Mouse (Mus musculus) kidney, postnatal 0 days (tissue): ENCODE results near the gene Pcgf5. TPM values are rescaled to one million over a fixed set of nuclear protein-coding genes. Genes with fewer than 3 reads are reported as not detected.

ENCODE experiments used
- ATAC-seq: fragments of 200-750 bp; cut with Nextera tagmentation; replicated peaks from 2 replicates; pipeline ENCODE4 v1.8.0; 2017; ENCODE audit warnings: low read depth, moderate number of reproducible peaks, moderate TSS enrichment, moderate library complexity; ENCODE audit not compliant: low FRiP score
- DNase-seq: peaks from one replicate; pipeline ENCODE4 v3.0.0-alpha.2; 2016; ENCODE audit warnings: low spot score
- H3K27ac ChIP-seq: fragments of 300-500 bp; sonication (generic); 2 replicates; pipeline ENCODE4 v1.5.1; 2014; ENCODE audit warnings: mild to moderate bottlenecking
- H3K27me3 ChIP-seq: fragments of 300-500 bp; sonication (generic); 2 replicates; pipeline ENCODE4 v1.6.1; 2014; ENCODE audit warnings: low read length, mixed read lengths; ENCODE audit not compliant: insufficient read depth
- H3K36me3 ChIP-seq: fragments of 300-500 bp; sonication (generic); 2 replicates; pipeline ENCODE4 v1.6.1; 2014; ENCODE audit warnings: low read length, mixed read lengths; ENCODE audit not compliant: insufficient read depth
- H3K4me1 ChIP-seq: fragments of 300-500 bp; sonication (generic); replicated peaks from 2 replicates; pipeline ENCODE4 v1.6.1; 2014; ENCODE audit warnings: antibody characterized with exemption, low read length, mixed read lengths; ENCODE audit not compliant: insufficient read depth
- H3K4me2 ChIP-seq: fragments of 300-500 bp; sonication (generic); 2 replicates; pipeline ENCODE4 v1.6.1; 2014; ENCODE audit warnings: mild to moderate bottlenecking, low read length, moderate library complexity, mixed read lengths
- H3K4me3 ChIP-seq: fragments of 300-500 bp; sonication (generic); replicated peaks from 2 replicates; pipeline ENCODE4 v1.5.1; 2014; ENCODE audit warnings: low read depth, low read length
- H3K9ac ChIP-seq: fragments of 300-500 bp; sonication (generic); 2 replicates; pipeline ENCODE4 v1.6.1; 2014; ENCODE audit warnings: low read depth, low read length
- H3K9me3 ChIP-seq: fragments of 300-500 bp; sonication (generic); replicated peaks from 2 replicates; pipeline ENCODE4 v1.6.1; 2016; ENCODE audit warnings: low read length, inconsistent platforms, mixed read lengths
- CTCF ChIP-seq: IDR thresholded peaks from 2 replicates; pipeline ENCODE4 v1.5.1; 2016; ENCODE audit warnings: antibody characterized with exemption, low read depth, mild to moderate bottlenecking, moderate library complexity
- WGBS: fragments of 180-500 bp; shearing (Covaris S2); extraction: QIAGEN DNeasy Blood & Tissue Kit; methylation state at CpG from one replicate; pipeline ENCODE4 v1.1.7; 2014; 5-methylcytosine and 5-hydroxymethylcytosine counted together
- polyA plus RNA-seq: library from polyadenylated mRNA; unstranded; fragments of >200 nt; fragmentation: Nextera tagmentation; extraction: Ambion mirVana; gene quantifications from 2 replicates; pipeline ENCODE4 v1.2.1, GENCODE M21; 2015

Pcgf5 gene
- polyA plus RNA-seq, 1 experiment from 2014 or later, result 12.5 TPM

DNA sequence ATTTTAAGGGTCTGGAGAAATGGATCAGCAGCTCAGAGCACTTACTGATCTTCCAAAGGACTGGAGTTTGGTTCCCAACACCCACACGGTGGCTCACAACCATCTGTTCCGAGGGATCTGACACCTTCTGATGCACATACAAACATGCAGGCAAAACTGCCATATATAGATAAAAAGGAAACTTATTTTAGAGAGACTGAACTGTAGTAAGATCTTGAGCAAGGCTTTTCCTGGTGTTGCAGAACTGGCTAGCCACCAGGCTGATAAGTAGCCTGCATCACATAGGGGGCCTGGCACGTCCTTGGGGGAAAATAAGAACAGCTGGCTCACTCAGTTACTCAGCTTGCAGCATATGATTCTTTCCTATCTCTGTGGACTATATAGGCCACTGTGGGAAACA is 147.4 kb downstream of the Pcgf5 start:
- H3K27ac ChIP-seq, result no peak overlapping the region
- no peak overlapping the region for H3K4me2 ChIP-seq
- no peaks in the 10 kb centered on the region for H3K4me1 ChIP-seq
- no peak for TF ChIP-seq CTCF
- no peaks in the 10 kb centered on the region for H3K36me3 ChIP-seq
- H3K9ac ChIP-seq, result no peak overlapping the region
- DNase-seq (no peak), ATAC-seq (no peak)
- no peaks in the 10 kb centered on the region for H3K27me3 ChIP-seq
- no peak overlapping the region for H3K4me3 ChIP-seq
- no peaks in the 10 kb centered on the region for H3K9me3 ChIP-seq
- WGBS, result 49% methylated on average over 3 of the region's 3 CpGs

DNA sequence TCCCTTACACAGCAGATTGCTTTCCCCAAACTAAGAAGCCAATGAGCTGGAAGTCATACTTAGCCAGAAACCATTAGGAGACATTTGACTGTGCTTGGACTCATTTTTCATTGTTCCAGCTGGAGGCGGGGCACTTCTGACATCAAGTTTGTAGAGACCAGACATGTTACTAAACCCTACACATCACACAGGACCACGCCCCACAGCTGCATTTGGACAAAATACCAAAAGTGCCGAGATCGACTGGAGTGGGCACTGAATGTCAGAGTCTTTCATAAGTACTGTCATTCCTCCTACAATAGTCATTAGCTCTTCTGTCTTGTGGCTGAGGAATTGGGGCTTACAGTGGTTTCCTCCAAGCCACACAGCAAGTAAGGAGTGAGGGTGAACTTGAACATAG is 148.4 kb downstream of the Pcgf5 start:
- H3K4me1 ChIP-seq, result no peaks in the 10 kb centered on the region
- H3K36me3 ChIP-seq, result no peaks in the 10 kb centered on the region
- ATAC-seq, result no peak
- no peak overlapping the region for H3K4me2 ChIP-seq
- TF ChIP-seq CTCF, result no peak
- no peak overlapping the region for H3K9ac ChIP-seq
- no peaks in the 10 kb centered on the region for H3K9me3 ChIP-seq
- WGBS, result 88% methylated on average over 4 of the region's 4 CpGs
- H3K4me3 ChIP-seq, result no peak overlapping the region
- no peak for DNase-seq
- no peaks in the 10 kb centered on the region for H3K27me3 ChIP-seq
- no peak overlapping the region for H3K27ac ChIP-seq

DNA sequence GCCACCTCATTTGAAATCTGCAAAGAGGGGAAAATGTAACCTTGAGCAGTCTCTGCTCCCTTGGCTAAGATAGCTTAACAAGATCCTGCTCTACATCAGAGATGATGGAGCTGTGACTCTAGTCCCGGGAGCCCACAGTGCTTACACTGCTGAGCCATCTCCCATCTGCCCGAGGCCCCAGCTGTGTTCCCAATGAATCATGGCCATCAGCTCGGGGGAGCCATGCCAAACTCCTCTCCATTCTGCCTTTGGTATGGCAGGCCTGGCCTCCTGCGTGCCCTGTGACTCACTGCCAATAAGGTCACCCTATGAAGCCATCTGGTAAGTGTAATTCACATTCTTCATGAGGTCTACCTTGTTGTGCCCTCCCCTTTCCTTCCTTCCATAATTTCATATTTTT is 149.0 kb downstream of the Pcgf5 start:
- DNase-seq (no peak), ATAC-seq (no peak)
- Histone ChIP-seq H3K9ac (no peak overlapping the region), H3K4me1 (no peaks in the 10 kb centered on the region), H3K36me3 (no peaks in the 10 kb centered on the region), H3K4me3 (no peak overlapping the region), H3K9me3 (no peaks in the 10 kb centered on the region), H3K4me2 (no peak overlapping the region), H3K27me3 (no peaks in the 10 kb centered on the region), H3K27ac (no peak overlapping the region)
- WGBS, result 64% methylated on average over 4 of the region's 4 CpGs
- no peak for TF ChIP-seq CTCF

DNA sequence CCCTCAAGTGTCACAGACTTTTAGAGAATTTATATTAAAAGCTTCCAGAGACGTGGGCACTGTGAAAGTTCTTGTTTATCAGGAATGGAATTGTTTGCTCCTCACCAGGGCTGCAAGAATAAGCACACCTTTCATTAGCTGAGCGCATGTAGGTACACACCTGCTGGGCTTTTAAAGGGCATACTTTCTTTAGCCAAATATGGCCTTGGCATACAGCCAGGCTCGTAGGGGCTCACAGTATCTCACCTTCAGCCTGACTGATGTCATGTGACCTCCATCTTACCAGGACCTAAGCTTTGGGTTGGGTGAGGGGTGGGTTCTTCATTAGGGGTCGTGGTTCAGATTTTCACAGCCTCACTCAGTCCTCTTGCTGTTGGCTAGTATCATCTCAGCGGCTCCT is 149.6 kb downstream of the Pcgf5 start:
- no peak overlapping the region for H3K9ac ChIP-seq
- H3K36me3 ChIP-seq, result no peaks in the 10 kb centered on the region
- H3K27ac ChIP-seq, result no peak overlapping the region
- ATAC-seq (no peak), DNase-seq (no peak)
- no peak for TF ChIP-seq CTCF
- 71% methylated on average over 5 of the region's 5 CpGs for WGBS
- no peaks in the 10 kb centered on the region for H3K27me3 ChIP-seq
- no peak overlapping the region for H3K4me3 ChIP-seq
- no peaks in the 10 kb centered on the region for H3K9me3 ChIP-seq
- no peaks in the 10 kb centered on the region for H3K4me1 ChIP-seq
- H3K4me2 ChIP-seq, result no peak overlapping the region

DNA sequence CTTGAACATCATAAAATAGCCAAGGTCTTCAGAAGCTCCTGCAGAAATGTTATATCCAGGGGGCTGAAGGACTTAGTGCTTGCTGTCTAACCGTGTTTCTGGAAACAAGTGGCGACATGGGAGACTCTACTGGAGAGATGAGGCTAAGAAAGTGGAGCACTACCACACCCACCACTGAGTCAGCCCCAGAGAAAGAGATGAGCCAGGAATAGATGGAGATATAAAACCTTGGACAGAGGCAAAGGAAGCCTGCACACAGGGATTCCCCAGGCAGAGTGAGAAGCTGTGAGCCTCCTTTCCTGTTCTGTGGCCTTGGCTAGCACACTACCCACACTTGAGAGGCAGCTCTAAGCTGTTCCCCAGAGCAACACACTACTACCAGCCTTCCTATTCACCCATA is 156.6 kb downstream of the Pcgf5 start:
- no peaks in the 10 kb centered on the region for H3K27me3 ChIP-seq
- H3K4me3 ChIP-seq, result no peak overlapping the region
- H3K9ac ChIP-seq, result no peak overlapping the region
- no peak for DNase-seq
- no peaks in the 10 kb centered on the region for H3K9me3 ChIP-seq
- no peak overlapping the region for H3K4me2 ChIP-seq
- no peak overlapping the region for H3K27ac ChIP-seq
- WGBS, result 93% methylated on average over 2 of the region's 2 CpGs
- H3K4me1 ChIP-seq, result no peaks in the 10 kb centered on the region
- no peak for ATAC-seq
- TF ChIP-seq CTCF, result no peak
- H3K36me3 ChIP-seq, result no peaks in the 10 kb centered on the region

Other genes with a start within 250 kb of the Pcgf5 start
- 0.66 and 0.83 TPM in 2 replicates for gene Ankrd1, start 228.2 kb upstream of the Pcgf5 start, polyA plus RNA-seq
- gene Hectd2, start 206.3 kb downstream of the Pcgf5 start, polyA plus RNA-seq, result 2.0 and 2.4 TPM in 2 replicates